Mouse (Mus musculus): ENCODE data around the gene Limd1. TPM values are rescaled to one million over a fixed set of nuclear protein-coding genes. Genes with fewer than 3 reads are reported as not detected.

The Limd1 gene
- polyA plus RNA-seq, 1 experiment from 2014 or later = 37.3 TPM

DNA sequence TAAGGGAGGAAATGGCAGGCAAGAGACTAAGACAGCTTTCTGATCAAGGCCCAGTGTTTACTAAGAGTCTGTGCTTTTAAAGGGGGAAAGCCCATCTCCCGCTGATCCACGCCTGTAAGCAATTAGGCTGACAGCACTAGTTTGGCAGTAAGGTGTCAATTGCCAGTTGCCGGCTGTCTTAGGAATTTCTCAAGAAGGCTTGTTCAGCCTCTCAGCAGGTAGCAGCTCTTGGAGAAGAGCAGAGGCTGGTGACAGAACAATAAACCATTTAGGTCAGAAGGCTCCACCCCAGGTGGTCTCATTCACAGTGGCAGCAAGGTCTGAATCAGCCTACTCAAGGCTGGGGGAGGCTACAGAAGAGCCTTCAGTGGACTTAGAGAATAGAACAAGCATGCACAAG, 76.1 kb downstream of the Limd1 start:
- Histone ChIP-seq H3K36me3 (peaks cover 54% of the 10 kb centered on the region), H3K4me1 (no peaks in the 10 kb centered on the region), H3K9ac (no peak overlapping the region), H3K4me3 (no peak overlapping the region), H3K27me3 (replicated peaks) (no peaks in the 10 kb centered on the region), H3K4me2 (replicated peaks) (no peak overlapping the region), H3K27ac (no peak overlapping the region), H3K9me3 (no peaks in the 10 kb centered on the region)
- 8% methylated on average over 3 of the region's 3 CpGs for WGBS
- no peak for ATAC-seq (ENCODE audit: low FRiP score, low read depth)

Other genes with a start within 250 kb of the Limd1 start
- 25.6 and 26.0 TPM in 2 replicates for gene Tmem158, start 217.9 kb upstream of the Limd1 start, polyA plus RNA-seq (2016; fragmentation: Nextera tagmentation; extraction: Ambion mirVana)
- 972 and 1,065 TPM in 2 replicates for gene Lars2, start 111.8 kb upstream of the Limd1 start, polyA plus RNA-seq (2016; fragmentation: Nextera tagmentation; extraction: Ambion mirVana)
- 48.8 and 49.9 TPM in 2 replicates for gene Sacm1l, start 51.1 kb downstream of the Limd1 start, polyA plus RNA-seq (2016; fragmentation: Nextera tagmentation; extraction: Ambion mirVana)
- gene Slc6a20b, start 153.9 kb downstream of the Limd1 start, polyA plus RNA-seq (2016; fragmentation: Nextera tagmentation; extraction: Ambion mirVana) = 0.22 and 0.24 TPM in 2 replicates
- gene Ccr9, start 199.7 kb downstream of the Limd1 start, polyA plus RNA-seq (2016; fragmentation: Nextera tagmentation; extraction: Ambion mirVana) = 0.08 and 0.15 TPM in 2 replicates
- gene Slc6a20a, start 200.2 kb downstream of the Limd1 start, polyA plus RNA-seq (2016; fragmentation: Nextera tagmentation; extraction: Ambion mirVana) = 1.2 and 1.3 TPM in 2 replicates
- gene Lztfl1, start 239.0 kb downstream of the Limd1 start, polyA plus RNA-seq (2016; fragmentation: Nextera tagmentation; extraction: Ambion mirVana) = 49.9 and 54.9 TPM in 2 replicates